Mouse (Mus musculus) cerebellum, adult 2 months (tissue): ENCODE measurements around the gene Ikzf2. TPM values are rescaled to one million over a fixed set of nuclear protein-coding genes. Genes with fewer than 3 reads are reported as not detected.

ENCODE experiments used
- DNase-seq, 2 experiments: peaks; one replicate each; pipeline ENCODE4 v3.0.0; 2021
- H3K27ac ChIP-seq: fragments of 200-500 bp; 2 replicates; pipeline ENCODE4 v1.5.1; 2012; ENCODE audit warnings: low read length, control low read depth, inconsistent platforms; ENCODE audit not compliant: insufficient read depth
- H3K27me3 ChIP-seq: fragments of 200-500 bp; 2 replicates; pipeline ENCODE4 v1.6.1; 2012; ENCODE audit warnings: inconsistent platforms, mild to moderate bottlenecking, low read length, moderate library complexity; ENCODE audit not compliant: control insufficient read depth, insufficient read depth
- H3K4me1 ChIP-seq: fragments of 200-500 bp; 2 replicates; pipeline ENCODE4 v1.6.1; 2011; ENCODE audit warnings: low read length; ENCODE audit not compliant: control insufficient read depth, insufficient read depth
- H3K4me3 ChIP-seq: fragments of 200-500 bp; replicated peaks from 2 replicates; pipeline ENCODE3; 2011; ENCODE audit warnings: mild to moderate bottlenecking, low read depth, low read length, control low read depth; ENCODE audit not compliant: insufficient read depth
- CTCF ChIP-seq: fragments of 200-500 bp; IDR thresholded peaks from 2 replicates; pipeline ENCODE4 v1.5.1; 2011; ENCODE audit warnings: low read depth, mild to moderate bottlenecking, control low read depth, low read length, moderate library complexity, borderline replicate concordance; ENCODE audit not compliant: insufficient read depth
- POLR2A ChIP-seq: fragments of 200-500 bp; IDR thresholded peaks from 2 replicates; pipeline ENCODE4 v1.6.1; 2011; ENCODE audit warnings: low read length, control low read depth, borderline replicate concordance; ENCODE audit not compliant: insufficient read depth
- WGBS: fragments of 180-500 bp; shearing (Covaris S2); methylation state at CpG from one replicate; pipeline ENCODE4 v1.1.7; 2018; 5-methylcytosine and 5-hydroxymethylcytosine counted together
- polyA plus RNA-seq: library from polyadenylated mRNA; depleted of rRNA; stranded (reverse); fragments of >200 nt; gene quantifications from 2 replicates; pipeline ENCODE4 v1.2.3, GENCODE M21; 2012

Ikzf2 gene
- polyA plus RNA-seq, 1 experiment: 2.1 TPM

GRCm38 (mm10) chr1:69688961-69689360, 1.9 kb upstream of the Ikzf2 start:
- WGBS: 0% methylated on average over 5 of the region's 5 CpGs

GRCm38 (mm10) chr1:69688118-69688517, 1.1 kb upstream of the Ikzf2 start:
- no peak overlapping the region for H3K27ac ChIP-seq
- no peak for TF ChIP-seq POLR2A
- no peak for TF ChIP-seq CTCF
- WGBS: 3% methylated on average over 4 of the region's 4 CpGs
- H3K4me3 ChIP-seq: no peak overlapping the region
- H3K4me1 ChIP-seq: no peaks in the 10 kb centered on the region
- no peaks in the 10 kb centered on the region for H3K27me3 ChIP-seq
- DNase-seq: no peak

More at GRCm38 (mm10) chr1:69688961-69689360, 1.9 kb upstream of the Ikzf2 start:
- Histone ChIP-seq H3K4me3 (no peak overlapping the region), H3K27me3 (no peaks in the 10 kb centered on the region), H3K27ac (no peak overlapping the region), H3K4me1 (no peaks in the 10 kb centered on the region)
- peak; percentile 56 to 75 for DNase-seq
- TF ChIP-seq CTCF: peak; percentile 89
- no peak for TF ChIP-seq POLR2A

GRCm38 (mm10) chr1:69686741-69687075, 337 bp downstream of the Ikzf2 start:
- WGBS: under 1% methylated on average over 6 of the region's 6 CpGs

GRCm38 (mm10) chr1:69685890-69686490, 1.1 kb downstream of the Ikzf2 start:
- Histone ChIP-seq H3K4me3 (peak overlapping the region; percentile 67), H3K4me1 (no peaks in the 10 kb centered on the region), H3K27me3 (no peaks in the 10 kb centered on the region), H3K27ac (no peak overlapping the region)
- DNase-seq: no peak
- TF ChIP-seq POLR2A (no peak), CTCF (no peak)
- 2% methylated on average over 15 of the region's 15 CpGs for whole genome bisulfite sequencing

More at GRCm38 (mm10) chr1:69686741-69687075, 337 bp downstream of the Ikzf2 start:
- H3K27ac ChIP-seq: peak overlapping the region; percentile 21; the same call in 1 of the 2 replicates
- TF ChIP-seq POLR2A: no peak
- TF ChIP-seq CTCF: no peak
- DNase-seq: no peak
- H3K27me3 ChIP-seq: no peaks in the 10 kb centered on the region
- peak overlapping the region; percentile 58 for H3K4me3 ChIP-seq
- no peaks in the 10 kb centered on the region for H3K4me1 ChIP-seq

GRCm38 (mm10) chr1:69685049-69685889, 1.8 kb downstream of the Ikzf2 start:
- 2% methylated on average over 11 of the region's 11 CpGs for WGBS

GRCm38 (mm10) chr1:69684280-69685040, 2.6 kb downstream of the Ikzf2 start:
- 25% methylated on average over 13 of the region's 13 CpGs for WGBS
- TF ChIP-seq CTCF: no peak

More at GRCm38 (mm10) chr1:69685049-69685889, 1.8 kb downstream of the Ikzf2 start:
- H3K4me3 ChIP-seq: peak overlapping the region; percentile 67
- TF ChIP-seq CTCF (no peak), POLR2A (no peak)
- no peak overlapping the region for H3K27ac ChIP-seq
- peak in 1 of 2 experiments; percentile 6 for DNase-seq
- H3K4me1 ChIP-seq: no peaks in the 10 kb centered on the region
- no peaks in the 10 kb centered on the region for H3K27me3 ChIP-seq

GRCm38 (mm10) chr1:69683851-69684250, 3.2 kb downstream of the Ikzf2 start:
- Histone ChIP-seq H3K27me3 (no peaks in the 10 kb centered on the region), H3K4me1 (no peaks in the 10 kb centered on the region), H3K27ac (no peak overlapping the region), H3K4me3 (no peak overlapping the region)
- WGBS: 82% methylated on average over 3 of the region's 3 CpGs
- TF ChIP-seq POLR2A: no peak
- TF ChIP-seq CTCF: no peak
- no peak for DNase-seq

More at GRCm38 (mm10) chr1:69684280-69685040, 2.6 kb downstream of the Ikzf2 start:
- Histone ChIP-seq H3K4me1 (no peaks in the 10 kb centered on the region), H3K27me3 (no peaks in the 10 kb centered on the region), H3K27ac (no peak overlapping the region), H3K4me3 (no peak overlapping the region)
- DNase-seq: no peak
